Mouse (Mus musculus): ENCODE results near the gene Elf2. TPM values are rescaled to one million over a fixed set of nuclear protein-coding genes. Genes with fewer than 3 reads are reported as not detected.
A peak's percentile ranks its signal among the peaks of the same experiment; 100 is the strongest.

Elf2 gene
- polyA plus RNA-seq, 1 experiment from 2014 or later = 69.6 TPM

DNA sequence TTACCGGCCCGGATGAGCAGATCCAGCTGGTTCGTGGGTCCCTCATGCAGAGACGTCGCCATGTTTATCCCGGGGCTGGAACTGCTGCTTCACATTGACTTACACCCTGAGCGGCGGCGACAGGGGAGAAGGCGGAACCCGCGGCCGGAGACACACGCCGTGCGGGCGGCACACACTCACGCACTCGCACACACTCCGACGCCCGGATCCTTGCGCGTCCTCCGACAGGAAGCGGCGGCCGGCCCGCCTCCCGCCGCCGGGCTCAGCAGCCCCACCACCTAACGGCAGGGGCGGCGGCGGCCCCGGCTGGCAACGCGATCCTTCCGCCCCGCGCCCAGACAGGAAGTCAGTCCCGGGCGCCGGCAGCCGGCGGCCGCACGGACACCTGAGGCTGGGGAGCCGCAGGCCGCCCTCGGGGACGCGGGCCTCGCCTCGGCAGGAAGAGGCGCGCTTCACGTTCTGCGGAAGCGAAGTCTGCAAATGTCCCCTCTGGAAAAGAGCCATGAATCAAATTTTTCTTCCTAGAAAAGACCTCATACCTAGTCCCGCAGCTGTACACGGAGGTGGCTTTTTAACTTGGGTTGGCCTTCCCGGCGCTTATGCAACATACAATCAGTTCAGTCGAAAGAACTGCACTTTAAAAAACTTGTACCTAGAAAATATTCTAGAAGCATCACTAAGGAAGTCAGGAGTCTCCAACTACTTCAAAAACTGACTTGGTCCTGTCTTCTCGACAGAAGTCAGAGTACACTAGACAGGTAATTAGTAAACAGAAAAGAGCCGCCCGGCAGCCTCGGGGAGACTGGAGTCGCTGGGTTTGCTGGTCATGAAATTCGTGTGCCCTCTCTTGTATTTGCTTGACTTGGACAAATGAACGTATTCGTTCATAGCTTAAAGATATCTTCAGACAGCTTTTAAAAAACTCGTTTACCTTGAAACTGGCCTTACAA is 63.0 kb downstream of the Elf2 start:
- no peaks in the 10 kb centered on the region for H3K27me3 ChIP-seq
- ChIA-PET POLR2A (interaction anchor here (1.0 kb wide), 1 partner anchor 9 kb away, joined by 4 read pairs; no protein-coding TSS in a partner anchor), CTCF (interaction anchor here (1.0 to 3.6 kb wide), 7 partner anchors 8 to 103 kb away, joined by 3 to 22 read pairs (median 6); no protein-coding TSS in a partner anchor)
- in situ Hi-C loops (cut with MboI; ENCODE audit: low pct_unique_long_range_greater_than_20kb) = no loop called here
- ATAC-seq = peak; percentile 71
- DNase-seq (ENCODE audit: low read depth, low spot score) = peak; percentile 51
- no peak for TF ChIP-seq CTCF (IDR thresholded peaks at IDR 0.05)

GRCm38 (mm10) chr3:51276421-51277111 is 63.9 kb downstream of the Elf2 start:
- no peak for DNase-seq (ENCODE audit: low read depth, low spot score)
- CTCF ChIA-PET = interaction anchor here (0.9 to 1.4 kb wide), 5 partner anchors 9 to 74 kb away, joined by 3 to 4 read pairs (median 3); no protein-coding TSS in a partner anchor
- peak; percentile 41 for ATAC-seq
- in situ Hi-C loops (cut with MboI; ENCODE audit: low pct_unique_long_range_greater_than_20kb) = no loop called here
- no peak for TF ChIP-seq CTCF (IDR thresholded peaks at IDR 0.05)
- H3K27me3 ChIP-seq = no peaks in the 10 kb centered on the region
- POLR2A ChIA-PET = no interaction called here

- in situ Hi-C loops (cut with MboI; ENCODE audit: low pct_unique_long_range_greater_than_20kb) = no loop called here
- ATAC-seq = peak; percentile 97
- H3K27me3 ChIP-seq = no peaks in the 10 kb centered on the region
- ChIA-PET CTCF (interaction anchor here (0.9 to 2.1 kb wide), 6 partner anchors 9 to 89 kb away, joined by 3 to 9 read pairs (median 4); no protein-coding TSS in a partner anchor), POLR2A (interaction anchor here (0.8 kb wide), 1 partner anchor 41 kb away, joined by 4 read pairs; no protein-coding TSS in a partner anchor)
- TF ChIP-seq CTCF (IDR thresholded peaks at IDR 0.05) = no peak
- DNase-seq (ENCODE audit: low read depth, low spot score) = peak; percentile 96
Observed at GRCm38 (mm10) chr3:51275956-51276398, 64.5 kb downstream of the Elf2 start.

DNA sequence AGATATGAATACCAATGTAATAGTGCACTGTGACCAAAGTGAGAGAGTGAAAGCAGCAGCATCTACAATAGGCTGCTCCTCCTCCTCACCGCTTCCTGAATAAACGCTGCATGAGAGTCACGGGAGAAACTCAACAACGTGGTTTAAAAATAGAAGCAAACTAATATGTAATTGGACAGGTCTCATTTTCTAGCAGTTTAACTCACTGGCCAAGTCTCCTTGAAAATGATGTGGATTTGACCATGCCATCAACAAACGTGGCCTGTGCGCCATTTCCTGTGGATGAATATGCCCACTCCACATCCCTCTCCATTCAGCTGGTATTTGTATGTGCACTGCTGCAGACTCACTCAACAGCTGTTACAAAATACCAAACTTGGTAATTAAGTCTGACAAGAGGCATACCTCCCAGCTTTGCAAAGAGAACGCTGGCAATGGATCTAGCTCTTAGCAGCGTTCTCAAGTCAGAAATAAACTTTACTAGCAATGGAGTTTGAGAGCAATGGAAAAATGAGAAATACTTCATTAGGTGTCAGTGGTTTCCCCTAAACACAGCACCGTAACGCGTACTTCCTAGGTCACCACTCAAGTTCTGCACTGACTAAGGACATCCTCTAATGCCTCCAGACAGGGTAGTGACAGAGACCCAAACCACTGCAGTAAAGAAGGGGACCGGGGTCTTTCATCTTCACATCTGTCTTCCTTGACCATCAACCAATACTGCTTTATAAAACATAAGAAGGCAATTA is 70.2 kb downstream of the Elf2 start:
- H3K27me3 ChIP-seq = no peaks in the 10 kb centered on the region
- in situ Hi-C loops (cut with MboI; ENCODE audit: low pct_unique_long_range_greater_than_20kb) = no loop called here
- POLR2A ChIA-PET = interaction anchor here (0.9 kb wide), 1 partner anchor 70 kb away, joined by 4 read pairs; the partner anchor contains the start of gene Elf2
- DNase-seq (ENCODE audit: low read depth, low spot score) (no peak), ATAC-seq (no peak)
- CTCF ChIA-PET = interaction anchor here (0.9 to 5.3 kb wide), 4 partner anchors 8 to 36 kb away, joined by 3 to 32 read pairs (median 6); no protein-coding TSS in a partner anchor
- no peak for TF ChIP-seq CTCF (IDR thresholded peaks at IDR 0.05)

GRCm38 (mm10) chr3:51268434-51268833 is 72.0 kb downstream of the Elf2 start:
- in situ Hi-C loops (cut with MboI; ENCODE audit: low pct_unique_long_range_greater_than_20kb) = no loop called here
- TF ChIP-seq CTCF (IDR thresholded peaks at IDR 0.05) = no peak
- CTCF ChIA-PET = interaction anchor here (0.7 to 5.3 kb wide), 8 partner anchors 10 to 102 kb away, joined by 3 to 32 read pairs (median 4); no protein-coding TSS in a partner anchor

DNA sequence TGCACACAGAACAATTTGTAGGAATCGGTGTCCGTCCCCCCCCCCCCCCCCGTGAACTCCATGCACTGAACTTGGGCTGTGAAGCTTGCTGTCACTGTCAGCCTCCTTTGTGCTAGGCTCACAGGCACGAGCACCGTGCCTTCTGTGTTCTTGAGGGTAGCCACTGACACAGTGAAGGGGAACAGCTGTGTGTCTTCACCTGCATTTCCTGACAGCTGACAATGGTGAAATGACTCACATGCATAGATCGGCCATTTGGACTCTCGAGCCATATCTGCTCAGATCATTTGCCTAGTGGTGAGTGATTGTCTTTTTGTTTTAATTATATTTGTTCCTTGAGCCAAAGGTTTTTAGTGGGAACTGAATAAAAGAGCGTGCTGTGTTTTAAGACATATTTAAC is 77.5 kb downstream of the Elf2 start:
- POLR2A ChIA-PET = no interaction called here
- ATAC-seq (no peak), DNase-seq (ENCODE audit: low read depth, low spot score) (no peak)
- H3K27me3 ChIP-seq = no peaks in the 10 kb centered on the region
- CTCF ChIA-PET = interaction anchor here (1.0 to 5.0 kb wide), 5 partner anchors 11 to 55 kb away, joined by 3 to 20 read pairs (median 5); no protein-coding TSS in a partner anchor
- TF ChIP-seq CTCF (IDR thresholded peaks at IDR 0.05) = no peak
- in situ Hi-C loops (cut with MboI; ENCODE audit: low pct_unique_long_range_greater_than_20kb) = no loop called here

More at GRCm38 (mm10) chr3:51268434-51268833, 72.0 kb downstream of the Elf2 start:
- POLR2A ChIA-PET = interaction anchor here (0.6 to 0.9 kb wide), 2 partner anchors 13 to 228 kb away, joined by 3 read pairs; no protein-coding TSS in a partner anchor
- no peaks in the 10 kb centered on the region for H3K27me3 ChIP-seq
- ATAC-seq (no peak), DNase-seq (ENCODE audit: low read depth, low spot score) (no peak)

- ATAC-seq = no peak
Observed at GRCm38 (mm10) chr3:51258070-51258469, 82.4 kb downstream of the Elf2 start.

DNA sequence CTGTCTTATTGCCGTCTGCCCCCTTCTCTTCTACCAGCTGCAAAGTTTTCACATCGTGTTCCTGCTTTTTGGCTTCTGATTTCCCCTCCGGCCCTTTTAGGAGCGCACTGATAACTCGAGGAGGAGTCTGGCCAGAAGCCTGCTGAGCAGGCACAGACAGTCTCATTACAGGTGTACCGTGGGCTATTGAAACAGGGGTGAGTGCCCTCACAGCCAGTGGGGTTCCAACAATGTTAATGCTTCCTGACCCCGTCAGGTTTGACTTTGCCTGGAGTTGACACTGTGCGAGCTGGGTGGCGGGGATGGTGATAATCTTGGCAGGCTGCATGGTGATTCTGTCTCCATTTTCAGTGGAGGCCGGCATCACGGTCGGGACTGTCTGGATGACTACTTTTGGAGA is 84.0 kb downstream of the Elf2 start:
- no peak for TF ChIP-seq CTCF (IDR thresholded peaks at IDR 0.05)
- no peak for ATAC-seq
- in situ Hi-C loops (cut with MboI; ENCODE audit: low pct_unique_long_range_greater_than_20kb) = no loop called here
- CTCF ChIA-PET = interaction anchor here (0.7 to 3.6 kb wide), 3 partner anchors 11 to 97 kb away, joined by 3 to 32 read pairs (median 22); no protein-coding TSS in a partner anchor
- H3K27me3 ChIP-seq = no peaks in the 10 kb centered on the region
- POLR2A ChIA-PET = interaction anchor here (0.5 to 1.3 kb wide), 2 partner anchors 8 to 17 kb away, joined by 3 read pairs; no protein-coding TSS in a partner anchor
- no peak for DNase-seq (ENCODE audit: low read depth, low spot score)

More at GRCm38 (mm10) chr3:51258070-51258469, 82.4 kb downstream of the Elf2 start:
- no peak for DNase-seq (ENCODE audit: low read depth, low spot score)
- CTCF ChIA-PET = interaction anchor here (0.8 to 3.6 kb wide), 8 partner anchors 9 to 107 kb away, joined by 3 to 32 read pairs (median 4); no protein-coding TSS in a partner anchor
- POLR2A ChIA-PET = no interaction called here
- in situ Hi-C loops (cut with MboI; ENCODE audit: low pct_unique_long_range_greater_than_20kb) = no loop called here
- H3K27me3 ChIP-seq = no peaks in the 10 kb centered on the region
- TF ChIP-seq CTCF (IDR thresholded peaks at IDR 0.05) = no peak

- ATAC-seq = no peak
- no peak for DNase-seq (ENCODE audit: low read depth, low spot score)
- POLR2A ChIA-PET = no interaction called here
- no peaks in the 10 kb centered on the region for H3K27me3 ChIP-seq
- in situ Hi-C loops (cut with MboI; ENCODE audit: low pct_unique_long_range_greater_than_20kb) = no loop called here
- CTCF ChIA-PET = interaction anchor here (0.7 to 10.5 kb wide), 3 partner anchors 13 to 111 kb away, joined by 3 to 127 read pairs (median 5); no protein-coding TSS in a partner anchor
- no peak for TF ChIP-seq CTCF (IDR thresholded peaks at IDR 0.05)
Observed at GRCm38 (mm10) chr3:51254784-51255183, 85.7 kb downstream of the Elf2 start.
